Mouse (Mus musculus): ENCODE data around the gene Cipc.

Cipc gene

GRCm38 (mm10) chr12:86930934-86931729 lies 15.7 kb upstream of the Cipc start:
- DNase-seq (ENCODE audit: inconsistent age in 2 of 2, low spot score in 1 of 2), result no peak

- DNase-seq (ENCODE audit: inconsistent age in 2 of 2, low spot score in 1 of 2), result peak; percentile 92 to 94
These were observed 14.8 kb upstream of the Cipc start for GRCm38 (mm10) chr12:86931919-86932574.

GRCm38 (mm10) chr12:86932575-86932952 lies 14.3 kb upstream of the Cipc start:
- peak in 1 of 2 experiments; percentile 72 for DNase-seq (ENCODE audit: inconsistent age in 2 of 2, low spot score in 1 of 2)

GRCm38 (mm10) chr12:86934748-86935147 lies 12.1 kb upstream of the Cipc start:
- DNase-seq (ENCODE audit: inconsistent age in 2 of 2, low spot score in 1 of 2), result no peak

- DNase-seq (ENCODE audit: inconsistent age in 2 of 2, low spot score in 1 of 2), result peak; percentile 58 to 76
These were observed 11.1 kb upstream of the Cipc start for GRCm38 (mm10) chr12:86935692-86936282.

- peak in 1 of 2 experiments; percentile 55 for DNase-seq (ENCODE audit: inconsistent age in 2 of 2, low spot score in 1 of 2)
These were observed 10.1 kb upstream of the Cipc start for GRCm38 (mm10) chr12:86936587-86937343.

- no peak for DNase-seq (ENCODE audit: inconsistent age in 2 of 2, low spot score in 1 of 2)
These were observed 8.3 kb upstream of the Cipc start for GRCm38 (mm10) chr12:86938571-86938970.

GRCm38 (mm10) chr12:86941173-86941572 lies 5.7 kb upstream of the Cipc start:
- DNase-seq (ENCODE audit: inconsistent age in 2 of 2, low spot score in 1 of 2), result peak in 1 of 2 experiments; percentile 44

GRCm38 (mm10) chr12:86941734-86942486 lies 4.9 kb upstream of the Cipc start:
- DNase-seq (ENCODE audit: inconsistent age in 2 of 2, low spot score in 1 of 2), result no peak

GRCm38 (mm10) chr12:86943421-86943820 lies 3.4 kb upstream of the Cipc start:
- no peak for DNase-seq (ENCODE audit: inconsistent age in 2 of 2, low spot score in 1 of 2)

GRCm38 (mm10) chr12:86945126-86945525 lies 1.7 kb upstream of the Cipc start:
- DNase-seq (ENCODE audit: inconsistent age in 2 of 2, low spot score in 1 of 2), result peak; percentile 75 to 93

- DNase-seq (ENCODE audit: inconsistent age in 2 of 2, low spot score in 1 of 2), result no peak
These were observed 502 bp upstream of the Cipc start for GRCm38 (mm10) chr12:86946301-86946781.

GRCm38 (mm10) chr12:86947681-86948401 lies 998 bp downstream of the Cipc start:
- DNase-seq (ENCODE audit: inconsistent age in 2 of 2, low spot score in 1 of 2), result peak in 1 of 2 experiments; percentile 76

- peak; percentile 49 to 81 for DNase-seq (ENCODE audit: inconsistent age in 2 of 2, low spot score in 1 of 2)
These were observed 1.8 kb downstream of the Cipc start for GRCm38 (mm10) chr12:86948627-86949026.

GRCm38 (mm10) chr12:86949501-86949900 lies 2.7 kb downstream of the Cipc start:
- DNase-seq (ENCODE audit: inconsistent age in 2 of 2, low spot score in 1 of 2), result no peak

- no peak for DNase-seq (ENCODE audit: inconsistent age in 2 of 2, low spot score in 1 of 2)
These were observed 3.5 kb downstream of the Cipc start for GRCm38 (mm10) chr12:86950161-86950960.

- peak in 1 of 2 experiments; percentile 56 for DNase-seq (ENCODE audit: inconsistent age in 2 of 2, low spot score in 1 of 2)
These were observed 4.1 kb downstream of the Cipc start for GRCm38 (mm10) chr12:86950961-86951360.

GRCm38 (mm10) chr12:86952331-86952850 lies 5.5 kb downstream of the Cipc start:
- no peak for DNase-seq (ENCODE audit: inconsistent age in 2 of 2, low spot score in 1 of 2)

GRCm38 (mm10) chr12:86955894-86956293 lies 9.1 kb downstream of the Cipc start:
- DNase-seq (ENCODE audit: inconsistent age in 2 of 2, low spot score in 1 of 2), result peak; percentile 42 to 75
